Mouse (Mus musculus) bone marrow, adult 2 months (tissue): ENCODE results near the gene Hist1h3a.
A peak's percentile ranks its signal among the peaks of the same experiment; 100 is the strongest.
"Not testable (repeated sequence)": the region's sequence is repeated elsewhere in the genome, so short reads cannot be mapped to it uniquely, and the experiment has no call there.

Experiments used
- CTCF ChIP-seq: fragments of 200-500 bp; IDR thresholded peaks from 2 replicates; pipeline ENCODE4 v1.5.1; 2011; ENCODE audit warnings: low read length, control low read depth; ENCODE audit not compliant: control insufficient read depth, insufficient read depth
- POLR2A ChIP-seq: fragments of 200-500 bp; IDR thresholded peaks from 2 replicates; pipeline ENCODE4 v1.6.1; 2011; ENCODE audit warnings: low read depth, mild to moderate bottlenecking, control low read depth, low read length, borderline replicate concordance; ENCODE audit not compliant: control insufficient read depth

- peak; percentile 98 for TF ChIP-seq POLR2A
- TF ChIP-seq CTCF: not testable (repeated sequence)
Measured at GRCm38 (mm10) chr13:23750839-23751477, 11.2 kb downstream of the Hist1h3a start, which contains the start of gene Hist1h2ab.
